Mouse (Mus musculus) liver, embryonic 13.5 days (tissue): ENCODE measurements at regions not wholly inside any gene's neighbourhood (a gene's known extent, or its start where the extent isn't known, plus 50 kb on each side); places are given as distances from the start of the nearest gene placed in this dataset.

Source experiments
- ATAC-seq: fragments of 200-750 bp; cut with Nextera tagmentation; 2 replicates; pipeline ENCODE4 v1.8.0; 2017; ENCODE audit warnings: low read depth, mild to moderate bottlenecking, moderate number of reproducible peaks, moderate library complexity
- DNase-seq: peaks from one replicate; pipeline ENCODE4 v3.0.0; 2022
- H3K27ac ChIP-seq: fragments of 300-500 bp; sonication (generic); 2 replicates; pipeline ENCODE4 v1.5.1; 2015; ENCODE audit warnings: moderate library complexity, mild to moderate bottlenecking, inconsistent platforms
- H3K27me3 ChIP-seq: fragments of 300-500 bp; sonication (generic); 2 replicates; pipeline ENCODE4 v1.6.1; 2015; ENCODE audit warnings: mild to moderate bottlenecking, inconsistent platforms
- H3K36me3 ChIP-seq: fragments of 300-500 bp; sonication (generic); 2 replicates; pipeline ENCODE4 v1.6.1; 2015; ENCODE audit warnings: mild to moderate bottlenecking, inconsistent platforms
- H3K4me1 ChIP-seq: fragments of 300-500 bp; sonication (generic); replicated peaks from 2 replicates; pipeline ENCODE4 v1.6.1; 2015; ENCODE audit warnings: inconsistent platforms
- H3K4me2 ChIP-seq: fragments of 300-500 bp; sonication (generic); 2 replicates; pipeline ENCODE4 v1.6.1; 2015; ENCODE audit warnings: inconsistent platforms, mild to moderate bottlenecking, moderate library complexity
- H3K4me3 ChIP-seq: fragments of 300-500 bp; sonication (generic); replicated peaks from 2 replicates; pipeline ENCODE4 v1.5.1; 2015; ENCODE audit warnings: mild to moderate bottlenecking, inconsistent platforms
- H3K9ac ChIP-seq: fragments of 300-500 bp; sonication (generic); 2 replicates; pipeline ENCODE4 v1.6.1; 2015; ENCODE audit warnings: mild to moderate bottlenecking, inconsistent platforms
- H3K9me3 ChIP-seq: fragments of 300-500 bp; sonication (generic); replicated peaks from 2 replicates; pipeline ENCODE4 v1.6.1; 2016; ENCODE audit warnings: inconsistent platforms
- WGBS: fragments of 180-500 bp; shearing (Covaris S2); methylation state at CpG from one replicate; pipeline ENCODE4 v1.1.7; 2015; ENCODE audit not compliant: insufficient replicate concordance; 5-methylcytosine and 5-hydroxymethylcytosine counted together

GRCm38 (mm10) chr14:25345995-25346394 is 113.0 kb upstream of the Zmiz1 start:
- Histone ChIP-seq H3K27ac (no peak overlapping the region), H3K27me3 (no peaks in the 10 kb centered on the region), H3K9me3 (no peaks in the 10 kb centered on the region), H3K36me3 (no peaks in the 10 kb centered on the region), H3K4me1 (peaks cover 5% of the 10 kb centered on the region; the same call in 1 of the 2 replicates), H3K4me2 (no peak overlapping the region), H3K9ac (no peak overlapping the region), H3K4me3 (no peak overlapping the region)
- no peak for DNase-seq
- ATAC-seq = no peak
- 20% methylated on average over 2 of the region's 2 CpGs for WGBS

GRCm38 (mm10) chr14:25346813-25347610 is 112.0 kb upstream of the Zmiz1 start:
- Histone ChIP-seq H3K9ac (no peak overlapping the region), H3K27ac (no peak overlapping the region), H3K36me3 (no peaks in the 10 kb centered on the region), H3K4me3 (no peak overlapping the region), H3K9me3 (no peaks in the 10 kb centered on the region), H3K4me1 (peaks cover 5% of the 10 kb centered on the region; the same call in 1 of the 2 replicates), H3K4me2 (no peak overlapping the region), H3K27me3 (no peaks in the 10 kb centered on the region)
- no peak for ATAC-seq
- WGBS = 62% methylated on average over 7 of the region's 7 CpGs
- no peak for DNase-seq

- WGBS = 66% methylated on average over 9 of the region's 9 CpGs
- no peak for ATAC-seq
These were observed 108.6 kb upstream of the Zmiz1 start for GRCm38 (mm10) chr14:25350282-25350964.

GRCm38 (mm10) chr14:25353804-25354203 is 105.2 kb upstream of the Zmiz1 start:
- H3K27ac ChIP-seq = no peak overlapping the region
- 68% methylated on average over 8 of the region's 8 CpGs for WGBS
- ATAC-seq = no peak
- no peak overlapping the region for H3K9ac ChIP-seq
- 0 out of 2 replicates have a peak, but pooled peaks cover 3% of the 10 kb centered on the region for H3K27me3 ChIP-seq
- DNase-seq = no peak
- H3K9me3 ChIP-seq = no peaks in the 10 kb centered on the region
- no peak overlapping the region for H3K4me3 ChIP-seq
- H3K4me2 ChIP-seq = no peak overlapping the region
- H3K4me1 ChIP-seq = no peaks in the 10 kb centered on the region
- H3K36me3 ChIP-seq = no peaks in the 10 kb centered on the region

More at GRCm38 (mm10) chr14:25350282-25350964, 108.6 kb upstream of the Zmiz1 start:
- no peak for DNase-seq
- no peaks in the 10 kb centered on the region for H3K9me3 ChIP-seq
- no peaks in the 10 kb centered on the region for H3K4me1 ChIP-seq
- H3K4me2 ChIP-seq = no peak overlapping the region
- no peak overlapping the region for H3K9ac ChIP-seq
- no peak overlapping the region for H3K4me3 ChIP-seq
- no peak overlapping the region for H3K27ac ChIP-seq
- no peaks in the 10 kb centered on the region for H3K27me3 ChIP-seq
- H3K36me3 ChIP-seq = no peaks in the 10 kb centered on the region

GRCm38 (mm10) chr14:25354288-25354850 is 104.6 kb upstream of the Zmiz1 start:
- Histone ChIP-seq H3K27ac (no peak overlapping the region), H3K36me3 (no peaks in the 10 kb centered on the region), H3K27me3 (0 out of 2 replicates have a peak, but pooled peaks cover 3% of the 10 kb centered on the region), H3K4me1 (no peaks in the 10 kb centered on the region), H3K4me3 (no peak overlapping the region), H3K9me3 (no peaks in the 10 kb centered on the region), H3K9ac (no peak overlapping the region), H3K4me2 (no peak overlapping the region)
- no peak for DNase-seq
- WGBS = 66% methylated on average over 7 of the region's 7 CpGs
- ATAC-seq = no peak

- DNase-seq (no peak), ATAC-seq (no peak)
- H3K36me3 ChIP-seq = no peaks in the 10 kb centered on the region
- WGBS = 71% methylated on average over 9 of the region's 9 CpGs
- no peak overlapping the region for H3K4me3 ChIP-seq
- no peak overlapping the region for H3K27ac ChIP-seq
- H3K4me1 ChIP-seq = no peaks in the 10 kb centered on the region
- H3K9me3 ChIP-seq = no peaks in the 10 kb centered on the region
- H3K27me3 ChIP-seq = 0 out of 2 replicates have a peak, but pooled peaks cover 3% of the 10 kb centered on the region
- H3K9ac ChIP-seq = no peak overlapping the region
- H3K4me2 ChIP-seq = no peak overlapping the region
These were observed 101.2 kb upstream of the Zmiz1 start for GRCm38 (mm10) chr14:25357805-25358204.

GRCm38 (mm10) chr14:25359824-25360294 is 99.1 kb upstream of the Zmiz1 start:
- 0 out of 2 replicates have a peak, but pooled peaks cover 3% of the 10 kb centered on the region for H3K27me3 ChIP-seq
- H3K36me3 ChIP-seq = no peaks in the 10 kb centered on the region
- no peak overlapping the region for H3K27ac ChIP-seq
- H3K4me3 ChIP-seq = no peak overlapping the region
- DNase-seq (no peak), ATAC-seq (no peak)
- H3K4me1 ChIP-seq = no peaks in the 10 kb centered on the region
- no peak overlapping the region for H3K9ac ChIP-seq
- H3K9me3 ChIP-seq = no peaks in the 10 kb centered on the region
- 63% methylated on average over 3 of the region's 3 CpGs for WGBS
- H3K4me2 ChIP-seq = no peak overlapping the region

- no peaks in the 10 kb centered on the region for H3K9me3 ChIP-seq
- no peaks in the 10 kb centered on the region for H3K36me3 ChIP-seq
- no peak overlapping the region for H3K9ac ChIP-seq
- H3K27ac ChIP-seq = no peak overlapping the region
- ATAC-seq (no peak), DNase-seq (no peak)
- 0 out of 2 replicates have a peak, but pooled peaks cover 3% of the 10 kb centered on the region for H3K27me3 ChIP-seq
- H3K4me2 ChIP-seq = no peak overlapping the region
- H3K4me1 ChIP-seq = no peaks in the 10 kb centered on the region
- 60% methylated on average over 9 of the region's 9 CpGs for WGBS
- H3K4me3 ChIP-seq = no peak overlapping the region
These were observed 98.3 kb upstream of the Zmiz1 start for GRCm38 (mm10) chr14:25360726-25361125.

- Histone ChIP-seq H3K4me3 (no peak overlapping the region), H3K4me1 (no peaks in the 10 kb centered on the region), H3K27me3 (0 out of 2 replicates have a peak, but pooled peaks cover 3% of the 10 kb centered on the region), H3K27ac (no peak overlapping the region), H3K4me2 (no peak overlapping the region), H3K36me3 (no peaks in the 10 kb centered on the region), H3K9me3 (no peaks in the 10 kb centered on the region), H3K9ac (no peak overlapping the region)
- DNase-seq = no peak
- 52% methylated on average over 3 of the region's 3 CpGs for WGBS
- ATAC-seq = no peak
These were observed 97.9 kb upstream of the Zmiz1 start for GRCm38 (mm10) chr14:25361129-25361528.

- 24% methylated on average over 1 of the region's 1 CpGs for WGBS
- no peak overlapping the region for H3K4me3 ChIP-seq
- no peaks in the 10 kb centered on the region for H3K9me3 ChIP-seq
- no peak overlapping the region for H3K27ac ChIP-seq
- ATAC-seq (no peak), DNase-seq (no peak)
- H3K36me3 ChIP-seq = no peaks in the 10 kb centered on the region
- H3K4me1 ChIP-seq = no peaks in the 10 kb centered on the region
- 0 out of 2 replicates have a peak, but pooled peaks cover 1% of the 10 kb centered on the region for H3K27me3 ChIP-seq
- H3K4me2 ChIP-seq = no peak overlapping the region
- H3K9ac ChIP-seq = no peak overlapping the region
These were observed 96.2 kb upstream of the Zmiz1 start for GRCm38 (mm10) chr14:25362771-25363170.

- ATAC-seq (no peak), DNase-seq (no peak)
- Histone ChIP-seq H3K4me3 (no peak overlapping the region), H3K27me3 (no peaks in the 10 kb centered on the region), H3K4me1 (no peaks in the 10 kb centered on the region), H3K9ac (no peak overlapping the region), H3K36me3 (no peaks in the 10 kb centered on the region), H3K4me2 (no peak overlapping the region), H3K9me3 (no peaks in the 10 kb centered on the region; the same call in 1 of the 2 replicates), H3K27ac (no peak overlapping the region; the same call in 1 of the 2 replicates)
- 41% methylated on average over 10 of the region's 10 CpGs for WGBS
These were observed 93.7 kb upstream of the Zmiz1 start for GRCm38 (mm10) chr14:25365226-25365800.
